Mouse (Mus musculus) midbrain, embryonic 15.5 days (tissue): Measurements from ENCODE around the gene Syt12. TPM values are rescaled to one million over a fixed set of nuclear protein-coding genes. Genes with fewer than 3 reads are reported as not detected.

Experiments used
- ATAC-seq: fragments of 200-750 bp; cut with Nextera tagmentation; replicated peaks from 2 replicates; pipeline ENCODE4 v1.8.0; 2017; ENCODE audit warnings: moderate TSS enrichment
- H3K27ac ChIP-seq: fragments of 300-500 bp; sonication (generic); 2 replicates; pipeline ENCODE4 v1.5.1; 2015; ENCODE audit warnings: mild to moderate bottlenecking, inconsistent platforms
- H3K27me3 ChIP-seq: fragments of 300-500 bp; sonication (generic); replicated peaks from 2 replicates; pipeline ENCODE4 v1.6.1; 2015; ENCODE audit warnings: inconsistent platforms
- H3K36me3 ChIP-seq: fragments of 300-500 bp; sonication (generic); replicated peaks from 2 replicates; pipeline ENCODE4 v1.6.1; 2015; ENCODE audit warnings: inconsistent platforms
- H3K4me1 ChIP-seq: fragments of 300-500 bp; sonication (generic); 2 replicates; pipeline ENCODE4 v1.6.1; 2015; ENCODE audit warnings: inconsistent platforms
- H3K4me2 ChIP-seq: fragments of 300-500 bp; sonication (generic); 2 replicates; pipeline ENCODE4 v1.6.1; 2015; ENCODE audit warnings: inconsistent platforms, mild to moderate bottlenecking, moderate library complexity
- H3K4me3 ChIP-seq: fragments of 300-500 bp; sonication (generic); 2 replicates; pipeline ENCODE4 v1.5.1; 2015; ENCODE audit warnings: mild to moderate bottlenecking, inconsistent platforms
- H3K9ac ChIP-seq: fragments of 300-500 bp; sonication (generic); 2 replicates; pipeline ENCODE4 v1.6.1; 2015; ENCODE audit warnings: mild to moderate bottlenecking, inconsistent platforms
- H3K9me3 ChIP-seq: fragments of 300-500 bp; sonication (generic); 2 replicates; pipeline ENCODE4 v1.6.1; 2016; ENCODE audit warnings: inconsistent platforms
- WGBS: fragments of 180-500 bp; shearing (Covaris S2); methylation state at CpG from one replicate; pipeline ENCODE4 v1.1.7; 2015; ENCODE audit warnings: mixed read lengths; 5-methylcytosine and 5-hydroxymethylcytosine counted together
- polyA plus RNA-seq: library from polyadenylated mRNA; unstranded; fragments of >200 nt; fragmentation: Nextera tagmentation; extraction: Ambion mirVana; gene quantifications from 2 replicates; pipeline ENCODE4 v1.2.1, GENCODE M21; 2015

Gene Syt12
- polyA plus RNA-seq, 1 experiment from 2014 or later: 3.6 TPM

GRCm38 (mm10) chr19:4414631-4415030 is 62.6 kb downstream of the Syt12 start:
- 78% methylated on average over 1 of the region's 1 CpGs for WGBS
- ATAC-seq: no peak
- Histone ChIP-seq H3K9ac (no peak overlapping the region), H3K9me3 (no peaks in the 10 kb centered on the region), H3K4me3 (no peak overlapping the region), H3K27me3 (no peaks in the 10 kb centered on the region), H3K4me2 (no peak overlapping the region), H3K4me1 (no peaks in the 10 kb centered on the region), H3K27ac (no peak overlapping the region), H3K36me3 (no peaks in the 10 kb centered on the region)

DNA sequence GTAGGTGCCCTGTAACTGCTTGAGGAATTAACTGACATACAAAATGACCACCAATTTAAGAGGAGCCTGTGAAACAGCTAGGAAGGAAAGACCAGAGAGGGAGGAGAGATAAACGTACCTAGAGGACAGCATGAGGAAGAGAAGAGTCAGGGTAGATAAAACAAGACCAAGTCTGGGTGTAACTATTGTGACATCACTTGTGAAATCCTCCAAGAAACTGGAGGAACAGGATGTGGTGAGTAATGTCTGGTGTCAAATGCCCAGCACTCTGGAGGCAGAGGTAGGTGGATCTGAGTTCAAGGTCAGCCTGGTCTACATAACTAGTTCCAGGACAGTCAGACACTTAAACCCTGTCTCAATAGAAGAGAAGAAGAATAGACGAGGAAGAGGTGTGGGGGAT is 68.2 kb downstream of the Syt12 start:
- no peak for ATAC-seq
- no peak overlapping the region for H3K4me3 ChIP-seq
- H3K9me3 ChIP-seq: no peaks in the 10 kb centered on the region
- H3K4me1 ChIP-seq: no peaks in the 10 kb centered on the region
- no peaks in the 10 kb centered on the region for H3K36me3 ChIP-seq
- whole genome bisulfite sequencing: 64% methylated on average over 2 of the region's 2 CpGs
- no peak overlapping the region for H3K9ac ChIP-seq
- no peak overlapping the region for H3K4me2 ChIP-seq
- no peak overlapping the region for H3K27ac ChIP-seq
- no peaks in the 10 kb centered on the region for H3K27me3 ChIP-seq

GRCm38 (mm10) chr19:4404840-4405239 is 72.4 kb downstream of the Syt12 start:
- H3K9me3 ChIP-seq: no peaks in the 10 kb centered on the region
- no peaks in the 10 kb centered on the region for H3K27me3 ChIP-seq
- no peaks in the 10 kb centered on the region for H3K36me3 ChIP-seq
- no peak overlapping the region for H3K4me3 ChIP-seq
- H3K4me1 ChIP-seq: no peaks in the 10 kb centered on the region
- no peak for ATAC-seq
- no peak overlapping the region for H3K9ac ChIP-seq
- H3K27ac ChIP-seq: no peak overlapping the region
- WGBS: 95% methylated on average over 2 of the region's 2 CpGs
- H3K4me2 ChIP-seq: no peak overlapping the region

DNA sequence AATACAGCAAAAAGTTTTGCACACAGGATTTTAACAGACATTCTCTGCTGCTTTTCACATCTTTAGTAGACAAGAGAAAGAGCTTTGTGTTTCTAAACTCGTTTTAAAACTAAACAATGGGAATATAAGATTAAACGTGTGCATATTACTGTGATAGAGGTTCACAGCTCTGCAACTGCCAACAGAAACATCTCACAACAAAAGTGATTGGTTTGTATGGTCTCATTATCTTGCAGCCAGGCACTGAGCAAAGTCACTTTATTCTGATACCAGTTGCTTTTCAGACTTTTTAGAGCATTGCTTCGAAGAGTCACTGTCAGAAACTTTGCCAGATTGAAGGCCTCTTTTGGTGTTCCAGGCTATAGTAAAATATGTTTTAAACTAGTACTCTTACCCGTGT is 78.3 kb downstream of the Syt12 start:
- Histone ChIP-seq H3K9ac (no peak overlapping the region), H3K4me2 (peak overlapping the region; percentile 89; the same call in 1 of the 2 replicates), H3K9me3 (no peaks in the 10 kb centered on the region), H3K4me1 (peaks cover 15% of the 10 kb centered on the region), H3K4me3 (no peak overlapping the region), H3K27me3 (no peaks in the 10 kb centered on the region), H3K27ac (no peak overlapping the region), H3K36me3 (no peaks in the 10 kb centered on the region)
- ATAC-seq: no peak
- WGBS: 74% methylated on average over 4 of the region's 4 CpGs

- 28% methylated on average over 8 of the region's 8 CpGs for WGBS
- no peak for ATAC-seq
Measured at GRCm38 (mm10) chr19:4398630-4398948, 78.7 kb downstream of the Syt12 start.

DNA sequence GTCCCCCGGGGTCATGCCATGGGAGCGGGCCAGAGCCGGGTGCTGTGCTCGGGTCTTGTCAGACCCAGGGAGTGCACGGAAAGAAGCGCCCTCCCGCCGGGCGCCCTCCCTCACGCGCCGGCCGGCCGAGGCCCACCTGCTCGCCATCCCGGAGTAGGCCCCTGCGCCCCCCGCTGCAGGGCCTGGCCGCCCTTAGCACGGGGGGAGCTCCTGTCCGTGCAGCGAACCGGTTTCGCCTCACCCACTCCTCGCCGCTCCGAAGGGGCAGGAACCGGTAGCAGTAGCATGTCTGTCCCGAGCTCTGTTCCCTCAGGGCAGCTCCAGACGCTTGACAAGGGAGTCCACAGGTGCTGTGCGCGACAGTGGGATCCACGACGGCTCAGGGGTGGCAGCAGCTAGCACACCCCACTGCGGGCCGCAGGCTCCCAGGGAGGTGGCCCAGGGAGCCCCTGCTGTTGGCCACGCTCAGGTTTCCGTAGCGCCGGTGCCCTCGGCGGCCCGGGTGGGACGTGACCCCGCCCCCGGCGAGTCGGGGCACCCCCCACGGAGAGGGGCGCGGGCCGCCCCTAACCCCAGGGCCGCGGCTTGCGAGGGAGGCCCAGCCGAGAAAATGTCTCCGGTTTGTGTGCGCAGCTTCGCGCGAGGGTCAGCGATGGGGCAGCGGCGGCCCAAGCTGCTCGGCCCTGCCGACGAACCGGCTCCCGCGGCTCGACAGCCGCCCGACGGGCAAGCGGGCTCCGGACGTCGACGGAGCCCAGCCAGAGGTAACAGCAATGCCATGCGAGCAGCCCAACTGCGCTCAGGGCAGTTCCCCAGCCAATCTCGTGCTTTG is 79.2 kb downstream of the Syt12 start, which contains the start of gene Kdm2a:
Kdm2a (minus strand) TSS at position 488 of the 832 bp plus-strand sequence.
- Histone ChIP-seq H3K9me3 (no peaks in the 10 kb centered on the region), H3K27ac (peak within 1 kb of the TSS; percentile 98), H3K36me3 (no peaks in the 10 kb centered on the region), H3K4me3 (peak within 1 kb of the TSS; percentile 100), H3K4me1 (peaks cover 23% of the 10 kb centered on the region), H3K4me2 (peak within 1 kb of the TSS; percentile 89), H3K27me3 (no peaks in the 10 kb centered on the region), H3K9ac (peak within 1 kb of the TSS; percentile 75)
- under 1% methylated on average over 82 of the region's 82 CpGs for WGBS
- ATAC-seq: peak; percentile 62

More at GRCm38 (mm10) chr19:4398630-4398948, 78.7 kb downstream of the Syt12 start:
- peak overlapping the region; percentile 75 for H3K9ac ChIP-seq
- peak overlapping the region; percentile 89 for H3K4me2 ChIP-seq
- H3K4me1 ChIP-seq: peaks cover 17% of the 10 kb centered on the region
- peak overlapping the region; percentile 100 for H3K4me3 ChIP-seq
- H3K27ac ChIP-seq: peak overlapping the region; percentile 98
- no peaks in the 10 kb centered on the region for H3K9me3 ChIP-seq
- H3K36me3 ChIP-seq: no peaks in the 10 kb centered on the region
- H3K27me3 ChIP-seq: no peaks in the 10 kb centered on the region

DNA sequence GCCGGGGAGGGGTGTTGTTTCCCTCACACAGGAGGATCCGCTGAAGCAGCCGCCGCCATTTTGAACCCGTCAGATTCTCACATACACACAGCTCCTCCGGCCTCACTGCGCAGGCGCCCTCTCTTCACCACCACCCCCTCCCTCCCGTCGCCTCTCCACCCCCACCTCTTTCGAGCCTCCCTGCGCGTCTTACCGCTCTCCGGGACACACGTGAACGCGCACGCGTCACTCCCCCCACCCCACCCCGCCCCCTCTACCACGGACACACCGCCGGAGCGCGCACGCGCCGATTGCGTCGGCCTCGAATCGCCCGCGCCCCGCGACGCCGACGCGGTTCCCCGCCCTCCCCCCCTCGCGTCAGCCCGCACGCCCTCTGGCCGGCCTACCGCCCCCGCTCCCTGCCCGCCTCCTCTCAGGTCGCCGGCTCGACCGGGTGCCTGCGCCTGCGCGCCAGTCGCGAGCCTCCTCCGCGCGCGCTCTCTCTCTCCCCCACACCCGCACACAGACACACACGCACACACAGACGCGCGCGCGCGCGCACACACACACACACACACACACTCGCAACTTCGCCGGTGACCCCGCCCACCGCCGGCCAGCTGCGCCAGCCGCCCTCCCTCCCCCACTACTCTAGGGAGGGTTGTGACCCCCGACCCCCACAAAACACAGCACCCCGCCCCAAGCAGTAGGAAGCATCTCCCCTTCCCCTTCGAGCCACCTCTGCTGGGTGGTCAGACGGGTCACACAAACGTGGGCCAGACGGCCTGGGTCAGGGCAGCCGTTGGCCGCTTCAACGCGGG is 80.0 kb downstream of the Syt12 start:
- no peaks in the 10 kb centered on the region for H3K27me3 ChIP-seq
- H3K4me3 ChIP-seq: peak overlapping the region; percentile 100
- peak; percentile 93 for ATAC-seq
- H3K4me2 ChIP-seq: peak overlapping the region; percentile 89
- peaks cover 29% of the 10 kb centered on the region for H3K4me1 ChIP-seq
- H3K36me3 ChIP-seq: no peaks in the 10 kb centered on the region
- no peaks in the 10 kb centered on the region for H3K9me3 ChIP-seq
- under 1% methylated on average over 77 of the region's 90 CpGs for WGBS
- peak overlapping the region; percentile 100 for H3K9ac ChIP-seq
- H3K27ac ChIP-seq: peak overlapping the region; percentile 98

DNA sequence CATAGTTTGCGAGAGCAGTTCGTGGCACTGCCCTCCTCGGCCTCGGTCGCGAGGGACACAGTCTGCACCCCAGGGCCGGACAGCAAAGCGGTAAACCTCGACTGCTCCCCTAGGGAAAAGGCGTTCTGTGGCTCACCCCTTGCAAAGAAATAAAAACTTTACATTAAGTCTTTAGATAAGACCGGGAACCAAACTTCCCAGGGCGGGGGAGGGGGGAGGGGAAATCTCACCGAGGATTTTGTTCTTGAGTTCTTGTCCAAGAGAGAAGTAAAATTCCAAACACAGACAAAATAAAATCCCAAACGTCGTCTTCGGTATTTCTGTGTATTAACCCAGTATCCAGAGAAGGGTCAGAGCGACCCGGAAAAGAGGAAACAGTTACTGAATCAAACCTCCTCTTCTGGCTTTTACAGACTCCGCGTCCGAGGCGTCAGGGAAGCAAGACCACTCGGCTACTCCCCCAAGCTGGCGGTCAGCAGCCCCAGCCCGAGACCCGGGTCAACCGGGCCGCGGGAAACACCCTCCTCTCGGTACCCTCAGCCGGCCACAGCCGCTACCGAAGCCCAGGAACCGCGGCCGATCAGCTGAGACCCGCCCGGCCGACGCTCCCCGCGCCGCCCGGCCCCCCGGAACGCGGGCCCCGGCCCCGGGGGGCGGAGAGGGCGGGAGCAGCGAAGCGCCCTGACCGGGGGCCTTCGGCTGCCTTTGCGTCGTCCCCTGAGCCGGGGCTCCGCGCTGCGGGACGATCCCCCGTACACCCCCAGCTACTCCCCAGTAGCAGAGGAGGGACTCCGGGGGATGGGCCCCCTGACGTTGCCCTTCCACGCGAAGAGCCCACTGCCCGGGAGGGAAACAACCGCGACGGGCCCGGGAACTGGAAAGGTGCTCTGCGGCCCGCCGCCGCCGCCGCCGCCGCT is 80.9 kb downstream of the Syt12 start:
- ATAC-seq: peak; percentile 68
- Histone ChIP-seq H3K36me3 (no peaks in the 10 kb centered on the region), H3K9me3 (no peaks in the 10 kb centered on the region), H3K27ac (peak overlapping the region; percentile 98), H3K4me1 (peaks cover 36% of the 10 kb centered on the region), H3K9ac (peak overlapping the region; percentile 100), H3K27me3 (no peaks in the 10 kb centered on the region), H3K4me2 (peak overlapping the region; percentile 71), H3K4me3 (peak overlapping the region; percentile 100)
- under 1% methylated on average over 78 of the region's 80 CpGs for WGBS

Other genes starting within 250 kb of the Syt12 start
- 20.4 and 20.6 TPM in 2 replicates for gene Pold4, start 245.5 kb downstream of the Syt12 start, polyA plus RNA-seq
- 12.2 and 16.2 TPM in 2 replicates for gene Ssh3, start 208.3 kb downstream of the Syt12 start, polyA plus RNA-seq
- 53.9 and 57.1 TPM in 2 replicates for gene Ankrd13d, start 194.3 kb downstream of the Syt12 start, polyA plus RNA-seq
- 28.2 and 29.6 TPM in 2 replicates for gene Grk2, start 171.2 kb downstream of the Syt12 start, polyA plus RNA-seq
- gene Kdm2a, start 79.2 kb downstream of the Syt12 start, polyA plus RNA-seq: 37.0 and 38.8 TPM in 2 replicates
- 5.1 and 5.5 TPM in 2 replicates for gene Rhod, start 38.0 kb downstream of the Syt12 start, polyA plus RNA-seq
- not detected in 2 replicates for gene 2010003K11Rik, start 21.1 kb upstream of the Syt12 start, polyA plus RNA-seq
- 26.6 and 30.5 TPM in 2 replicates for gene Pcx, start 33.0 kb upstream of the Syt12 start, polyA plus RNA-seq
- 12.7 and 13.9 TPM in 2 replicates for gene Lrfn4, start 138.2 kb upstream of the Syt12 start, polyA plus RNA-seq
- gene Rce1, start 148.2 kb upstream of the Syt12 start, polyA plus RNA-seq: 53.7 and 54.1 TPM in 2 replicates
- 5.6 and 7.7 TPM in 2 replicates for gene Gm960, start 221.2 kb upstream of the Syt12 start, polyA plus RNA-seq
- 35.2 and 39.8 TPM in 2 replicates for gene Sptbn2, start 233.7 kb upstream of the Syt12 start, polyA plus RNA-seq